Mouse (Mus musculus): Measurements from ENCODE around the gene Selenom.

GRCm38 (mm10) chr11:3519756-3520398, 5.4 kb downstream of the Selenom start:
- TF ChIP-seq POLR2A (IDR thresholded peaks at IDR 0.05; ENCODE audit: borderline replicate concordance, insufficient read depth, low read length) = 0 out of 2 replicates have a peak, but pooled peaks have one; percentile 8
- TF ChIP-seq CTCF (IDR thresholded peaks at IDR 0.05; ENCODE audit: borderline replicate concordance, insufficient read depth, low read depth, low read length) = no peak
